Mouse (Mus musculus) olfactory bulb, adult 2 months (tissue): ENCODE results near the gene Dnah12.

Source experiments
- CTCF ChIP-seq: fragments of 200-500 bp; IDR thresholded peaks from 2 replicates; pipeline ENCODE4 v1.5.1; 2012; ENCODE audit warnings: low read depth, mild to moderate bottlenecking, low read length, moderate library complexity; ENCODE audit not compliant: insufficient read depth
- POLR2A ChIP-seq: fragments of 200-500 bp; IDR thresholded peaks from 2 replicates; pipeline ENCODE4 v1.6.1; 2012; ENCODE audit warnings: mild to moderate bottlenecking, low read depth, low read length, moderate library complexity; ENCODE audit not compliant: insufficient read depth

DNA sequence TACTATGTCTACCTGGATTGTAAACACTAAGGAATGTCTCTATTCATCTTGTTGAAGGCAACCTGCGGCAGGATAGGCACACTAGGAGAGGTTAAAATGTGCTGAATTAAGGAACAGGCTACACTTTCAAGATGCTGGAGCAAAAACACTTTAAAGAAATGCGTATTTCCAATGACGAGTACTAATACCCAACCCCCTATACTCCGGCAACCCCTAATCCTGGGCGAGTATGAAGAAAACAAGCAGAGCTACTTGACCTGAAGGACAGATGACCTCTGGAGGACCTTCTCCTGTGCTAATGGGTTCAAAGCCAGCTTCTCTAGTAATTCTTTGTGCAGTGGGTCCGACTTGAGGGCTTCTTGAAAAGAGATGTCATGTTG, 25.1 kb upstream of the Dnah12 start:
- TF ChIP-seq POLR2A, result no peak
- no peak for TF ChIP-seq CTCF
